Mouse (Mus musculus) lung, adult 18-20 months (tissue): ENCODE measurements at regions not wholly inside any gene's neighbourhood (a gene's known extent, or its start where the extent isn't known, plus 50 kb on each side); places are given as distances from the start of the nearest gene placed in this dataset.

ENCODE experiments used
- DNase-seq, 2 experiments: peaks; one replicate each; pipeline ENCODE4 v3.0.0; 2022; ENCODE audit warnings: mixed read lengths in 2 of 2

- DNase-seq: no peak
These were observed 193.0 kb upstream of the Cited2 start for GRCm38 (mm10) chr10:17529851-17530509.

- peak; percentile 51 to 73 for DNase-seq
These were observed 192.0 kb upstream of the Cited2 start for GRCm38 (mm10) chr10:17531021-17531420.

- no peak for DNase-seq
These were observed 184.0 kb upstream of the Cited2 start for GRCm38 (mm10) chr10:17538944-17539533.

GRCm38 (mm10) chr10:17540404-17541375 is 182.3 kb upstream of the Cited2 start:
- peak; percentile 47 to 48 for DNase-seq

- DNase-seq: peak in 1 of 2 experiments; percentile 16
These were observed 180.7 kb upstream of the Cited2 start for GRCm38 (mm10) chr10:17542104-17542846.

GRCm38 (mm10) chr10:17542847-17543421 is 180.1 kb upstream of the Cited2 start:
- DNase-seq: no peak

GRCm38 (mm10) chr10:17545291-17545690 is 177.7 kb upstream of the Cited2 start:
- DNase-seq: no peak

GRCm38 (mm10) chr10:17547986-17548385 is 175.0 kb upstream of the Cited2 start:
- DNase-seq: no peak

- no peak for DNase-seq
These were observed 174.1 kb upstream of the Cited2 start for GRCm38 (mm10) chr10:17548629-17549580.

- DNase-seq: no peak
These were observed 173.0 kb upstream of the Cited2 start for GRCm38 (mm10) chr10:17549711-17550637.

- DNase-seq: no peak
These were observed 172.4 kb upstream of the Cited2 start for GRCm38 (mm10) chr10:17550638-17551013.

GRCm38 (mm10) chr10:17551869-17552268 is 171.1 kb upstream of the Cited2 start:
- peak; percentile 24 to 61 for DNase-seq

GRCm38 (mm10) chr10:17552277-17552676 is 170.7 kb upstream of the Cited2 start:
- no peak for DNase-seq

- DNase-seq: no peak
These were observed 166.6 kb upstream of the Cited2 start for GRCm38 (mm10) chr10:17556391-17556790.

- no peak for DNase-seq
These were observed 163.6 kb upstream of the Cited2 start for GRCm38 (mm10) chr10:17559370-17559955.

- no peak for DNase-seq
These were observed 163.0 kb upstream of the Cited2 start for GRCm38 (mm10) chr10:17559980-17560379.

- no peak for DNase-seq
These were observed 161.6 kb upstream of the Cited2 start for GRCm38 (mm10) chr10:17561466-17561865.

- DNase-seq: no peak
These were observed 161.0 kb upstream of the Cited2 start for GRCm38 (mm10) chr10:17561977-17562376.
